Comparison of ENCODE assay signal across 9 mouse cellular contexts in the genomic region with DNA sequence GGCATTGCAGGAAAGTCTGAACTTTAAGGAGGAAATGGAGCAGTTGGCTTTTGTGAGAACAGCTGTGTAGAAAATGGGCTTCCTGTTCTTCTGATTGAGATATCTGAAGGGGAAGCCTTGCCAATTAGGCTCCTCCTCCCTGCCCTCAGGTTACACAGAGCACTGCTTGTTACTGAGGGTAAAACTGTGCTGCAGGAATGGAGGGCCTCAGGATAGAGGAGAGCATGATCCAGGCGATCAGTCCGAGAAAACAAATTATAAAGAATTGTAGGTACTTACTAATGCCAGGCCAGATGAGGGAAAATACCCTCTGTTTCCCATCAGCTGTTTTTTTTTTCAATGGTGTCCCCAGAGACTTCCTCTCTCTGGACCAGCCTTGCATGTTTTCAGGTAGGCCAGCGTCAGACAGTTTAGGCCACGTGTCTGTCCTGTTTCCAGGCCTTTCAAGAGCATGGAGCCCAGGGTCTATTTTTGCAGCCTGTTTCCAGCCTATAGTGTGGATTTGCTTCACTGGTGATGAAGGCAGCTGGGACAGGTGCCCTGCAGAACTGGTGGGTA.
DNase-seq lines count a peak whose midpoint lies in the region; ATAC-seq and TF ChIP-seq lines count a peak whose summit lies in the region.
"Had no signal": no experiment of that assay in that cellular context is flagged by ENCODE, and none has a peak within 500 bp of the region (broad histone marks: within the 10 kb centered on the region; RNA-seq: fewer than 3 reads in every experiment).

No protein-coding gene starts in this region.

- no peak for TF ChIP-seq POLR2A in thymus, adult 2 months (IDR thresholded peaks at IDR 0.05; ENCODE audit: control insufficient read depth, extremely low read depth, insufficient read depth, low read length, poor library complexity)

- no peaks in the 10 kb centered on the region for H3K36me3 ChIP-seq in forebrain, embryonic 14.5 days (ENCODE audit: control insufficient read depth, insufficient read depth, low read length)
- no peaks in the 10 kb centered on the region for H3K36me3 ChIP-seq in forebrain, postnatal 0 days (ENCODE audit: insufficient read depth)
- no peaks in the 10 kb centered on the region for H3K36me3 ChIP-seq in thymus, adult 2 months (ENCODE audit: control insufficient read depth, insufficient read depth, low read length)

- intact Hi-C loops in gastrocnemius, adult 2 months (cut with DNase I) = no loop called here

- H3K27me3 ChIP-seq in forebrain, embryonic 14.5 days (replicated peaks; ENCODE audit: control insufficient read depth, insufficient read depth, low read length) = no peaks in the 10 kb centered on the region
- H3K27me3 ChIP-seq in forebrain, postnatal 0 days (ENCODE audit: insufficient read depth, low read length) = no peaks in the 10 kb centered on the region
- H3K27me3 ChIP-seq in thymus, adult 2 months (ENCODE audit: control insufficient read depth, insufficient read depth, low read length) = no peaks in the 10 kb centered on the region

- ATAC-seq in forebrain, embryonic 14.5 days = no peak
- ATAC-seq in forebrain, postnatal 0 days = no peak

- H3K9ac ChIP-seq in forebrain, embryonic 14.5 days (ENCODE audit: low read length) = no peak overlapping the region
- H3K9ac ChIP-seq in forebrain, postnatal 0 days = no peak overlapping the region

- no peak for TF ChIP-seq CTCF in forebrain, postnatal 0 days (IDR thresholded peaks at IDR 0.05; ENCODE audit: low read depth)
- no peak for TF ChIP-seq CTCF in thymus, adult 2 months (IDR thresholded peaks at IDR 0.05; ENCODE audit: borderline replicate concordance, control insufficient read depth, extremely low read depth, insufficient read depth, low read length, poor library complexity)
- TF ChIP-seq CTCF in gastrocnemius, adult 2 months (IDR thresholded peaks at IDR 0.05) = no peak

- H3K27ac ChIP-seq in forebrain, embryonic 14.5 days (ENCODE audit: low read depth, low read length) = no peak overlapping the region
- no peak overlapping the region for H3K27ac ChIP-seq in forebrain, postnatal 0 days (ENCODE audit: low read depth, low read length)
- H3K27ac ChIP-seq in thymus, adult 2 months (ENCODE audit: control insufficient read depth, insufficient read depth, low read length) = peak overlapping the region; percentile 96
- H3K27ac ChIP-seq in gastrocnemius, adult 2 months = no peak overlapping the region

- peak; percentile 10 for DNase-seq in forebrain, embryonic 14.5 days (ENCODE audit: low spot score)
- no peak for DNase-seq in forebrain, postnatal 0 days
- peak; percentile 43 for DNase-seq in thymus, adult 2 months
- no peak for DNase-seq in thymus, postnatal 25 days
- peak; percentile 35 for DNase-seq in lung, postnatal 10 days
- DNase-seq in right cerebral cortex, postnatal 14 days = no peak
- DNase-seq in adrenal gland, postnatal 4 days (ENCODE audit: low spot score in 2 of 2) = no peak
- no peak for DNase-seq in gastrocnemius, adult 2 months

- no peaks in the 10 kb centered on the region for H3K9me3 ChIP-seq in forebrain, embryonic 14.5 days (replicated peaks; ENCODE audit: control insufficient read depth, low read length)
- no peaks in the 10 kb centered on the region for H3K9me3 ChIP-seq in forebrain, postnatal 0 days (ENCODE audit: low read length)

- H3K4me1 ChIP-seq in forebrain, embryonic 14.5 days (ENCODE audit: control insufficient read depth, insufficient read depth, low read length) = no peaks in the 10 kb centered on the region; the same call in 1 of the 2 replicates
- no peaks in the 10 kb centered on the region for H3K4me1 ChIP-seq in forebrain, postnatal 0 days (ENCODE audit: insufficient read depth)
- peaks cover 12% of the 10 kb centered on the region for H3K4me1 ChIP-seq in thymus, adult 2 months (replicated peaks; ENCODE audit: control insufficient read depth, insufficient read depth, low read length)

- no peak overlapping the region for H3K4me3 ChIP-seq in forebrain, embryonic 14.5 days (ENCODE audit: low read depth, low read length)
- H3K4me3 ChIP-seq in forebrain, postnatal 0 days (ENCODE audit: low read depth, low read length) = no peak overlapping the region
- no peak overlapping the region for H3K4me3 ChIP-seq in thymus, adult 2 months (ENCODE audit: control insufficient read depth, insufficient read depth, low read length)
- no peak overlapping the region for H3K4me3 ChIP-seq in gastrocnemius, adult 2 months
- H3K4me3 ChIP-seq: myocyte had no signal

- WGBS in forebrain, embryonic 14.5 days = 59% methylated on average over 4 of the region's 4 CpGs
- 58% methylated on average over 4 of the region's 4 CpGs for WGBS in forebrain, postnatal 0 days
- 14% methylated on average over 4 of the region's 4 CpGs for WGBS in thymus, adult 2 months

- H3K4me2 ChIP-seq in forebrain, embryonic 14.5 days (ENCODE audit: low read length) = no peak overlapping the region
- no peak overlapping the region for H3K4me2 ChIP-seq in forebrain, postnatal 0 days (ENCODE audit: low read depth)

Comparison
In these comparisons a context has a peak if more than half of its experiments do, and no peak if none do; other contexts are left out.
1. DNase-seq: peak in forebrain, embryonic 14.5 days (single experiment), thymus, adult 2 months (single experiment) and lung, postnatal 10 days (single experiment); none in forebrain, postnatal 0 days (single experiment), thymus, postnatal 25 days (single experiment), right cerebral cortex, postnatal 14 days (single experiment), adrenal gland, postnatal 4 days (0 of 2) and gastrocnemius, adult 2 months (single experiment).